21 mouse cellular contexts compared by ENCODE assay signal in genomic region chr5:3357496-3357895, GRCm38 (mm10).
"Had no signal": no experiment of that assay in that cellular context is flagged by ENCODE, and none has a peak within 500 bp of the region (broad histone marks: within the 10 kb centered on the region; RNA-seq: fewer than 3 reads in every experiment).

No protein-coding gene starts in this region.

- H3K36me3 ChIP-seq: kidney, embryonic 15.5 days; lung, embryonic 15.5 days; midbrain, embryonic 10.5 days; midbrain, embryonic 13.5 days; neural tube, embryonic 13.5 days; stomach, embryonic 15.5 days had no signal

- DNase-seq: kidney, adult 11 months; kidney, adult 8-10 months; kidney, postnatal 10 days; kidney, postnatal 36 days; layer of hippocampus, postnatal 36 days; liver, embryonic 13.5 days; lung, postnatal 10 days; retina, postnatal 1 day; right cerebral cortex, postnatal 25 days; spleen, adult 18-20 months; thymus, postnatal 25 days had no signal

- H3K4me1 ChIP-seq: midbrain, embryonic 10.5 days had no signal

- H3K9me3 ChIP-seq: kidney, embryonic 15.5 days; liver, embryonic 13.5 days; lung, embryonic 15.5 days; megakaryocyte, embryonic 14.5 days; midbrain, embryonic 10.5 days; midbrain, embryonic 13.5 days; neural tube, embryonic 13.5 days; stomach, embryonic 15.5 days had no signal

- H3K27me3 ChIP-seq: kidney, embryonic 15.5 days; liver, embryonic 13.5 days; lung, embryonic 15.5 days; megakaryocyte, embryonic 14.5 days; midbrain, embryonic 13.5 days; neural tube, embryonic 13.5 days; stomach, embryonic 15.5 days had no signal

- ATAC-seq: midbrain, embryonic 13.5 days; midbrain, embryonic 16.5 days had no signal

- H3K4me3 ChIP-seq: kidney, embryonic 15.5 days; left cerebral cortex, adult 2 months; liver, embryonic 13.5 days; lung, embryonic 15.5 days; megakaryocyte, embryonic 14.5 days; midbrain, embryonic 10.5 days; midbrain, embryonic 13.5 days; myocyte; neural tube, embryonic 13.5 days; stomach, embryonic 15.5 days had no signal

- H3K27ac ChIP-seq: kidney, embryonic 15.5 days; left cerebral cortex, adult 2 months; liver, embryonic 13.5 days; lung, embryonic 15.5 days; midbrain, embryonic 10.5 days; midbrain, embryonic 13.5 days; neural tube, embryonic 13.5 days; stomach, embryonic 15.5 days had no signal

- H3K9ac ChIP-seq: kidney, embryonic 15.5 days; liver, embryonic 13.5 days; lung, embryonic 15.5 days; midbrain, embryonic 13.5 days; neural tube, embryonic 13.5 days; stomach, embryonic 15.5 days had no signal

- H3K4me2 ChIP-seq: kidney, embryonic 15.5 days; liver, embryonic 13.5 days; lung, embryonic 15.5 days; midbrain, embryonic 13.5 days; neural tube, embryonic 13.5 days; stomach, embryonic 15.5 days had no signal
